Mouse (Mus musculus): Measurements from ENCODE around the gene Fbxl17. TPM values are rescaled to one million over a fixed set of nuclear protein-coding genes. Genes with fewer than 3 reads are reported as not detected.

Gene Fbxl17
- polyA plus RNA-seq, 1 experiment: 4.1 TPM

DNA sequence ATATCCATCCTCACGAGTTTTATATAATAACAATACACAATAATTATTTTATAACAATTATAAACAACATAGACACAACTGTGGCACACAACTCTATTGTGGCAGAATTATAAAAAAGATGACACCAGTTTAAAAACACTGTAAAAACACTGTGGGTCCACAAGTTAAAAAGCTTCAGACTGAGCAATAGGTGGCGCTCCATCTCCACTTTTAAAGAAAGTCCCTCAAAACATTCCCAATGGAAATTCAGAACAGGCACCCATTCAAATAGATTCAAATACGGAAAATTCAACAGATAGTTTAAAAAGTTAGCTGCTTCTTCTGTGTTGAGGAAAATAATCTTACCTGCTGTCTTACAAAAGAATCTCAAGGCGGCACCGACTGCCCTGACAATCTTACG, 65.7 kb downstream of the Fbxl17 start:
- no peak overlapping the region for H3K4me3 ChIP-seq (ENCODE audit: control insufficient read depth, low read depth, low read length)
- no peaks in the 10 kb centered on the region for H3K36me3 ChIP-seq (ENCODE audit: control insufficient read depth, insufficient read depth, low read length)
- no peak overlapping the region for H3K27ac ChIP-seq (ENCODE audit: control insufficient read depth, insufficient read depth, low read depth, low read length)
- no peaks in the 10 kb centered on the region for H3K27me3 ChIP-seq (ENCODE audit: control insufficient read depth, insufficient read depth, low read length)
- no peak for TF ChIP-seq POLR2A (IDR thresholded peaks at IDR 0.05; ENCODE audit: control insufficient read depth, low read depth, low read length)
- no peak for TF ChIP-seq CTCF (IDR thresholded peaks at IDR 0.05; ENCODE audit: control insufficient read depth, insufficient read depth, insufficient replicate concordance, low read depth, low read length)
- H3K4me1 ChIP-seq (ENCODE audit: control insufficient read depth, insufficient read depth, low read length): no peaks in the 10 kb centered on the region; the same call in 1 of the 2 replicates

- Histone ChIP-seq H3K4me3 (ENCODE audit: control insufficient read depth, low read depth, low read length) (no peak overlapping the region), H3K36me3 (ENCODE audit: control insufficient read depth, insufficient read depth, low read length) (no peaks in the 10 kb centered on the region), H3K27ac (ENCODE audit: control insufficient read depth, insufficient read depth, low read depth, low read length) (peak overlapping the region; percentile 6; the same call in 1 of the 2 replicates), H3K4me1 (ENCODE audit: control insufficient read depth, insufficient read depth, low read length) (no peaks in the 10 kb centered on the region; the same call in 1 of the 2 replicates), H3K27me3 (ENCODE audit: control insufficient read depth, insufficient read depth, low read length) (no peaks in the 10 kb centered on the region)
- TF ChIP-seq POLR2A (IDR thresholded peaks at IDR 0.05; ENCODE audit: control insufficient read depth, low read depth, low read length): no peak
- no peak for TF ChIP-seq CTCF (IDR thresholded peaks at IDR 0.05; ENCODE audit: control insufficient read depth, insufficient read depth, insufficient replicate concordance, low read depth, low read length)
Observed at GRCm38 (mm10) chr17:63431650-63432049, 68.2 kb downstream of the Fbxl17 start.

DNA sequence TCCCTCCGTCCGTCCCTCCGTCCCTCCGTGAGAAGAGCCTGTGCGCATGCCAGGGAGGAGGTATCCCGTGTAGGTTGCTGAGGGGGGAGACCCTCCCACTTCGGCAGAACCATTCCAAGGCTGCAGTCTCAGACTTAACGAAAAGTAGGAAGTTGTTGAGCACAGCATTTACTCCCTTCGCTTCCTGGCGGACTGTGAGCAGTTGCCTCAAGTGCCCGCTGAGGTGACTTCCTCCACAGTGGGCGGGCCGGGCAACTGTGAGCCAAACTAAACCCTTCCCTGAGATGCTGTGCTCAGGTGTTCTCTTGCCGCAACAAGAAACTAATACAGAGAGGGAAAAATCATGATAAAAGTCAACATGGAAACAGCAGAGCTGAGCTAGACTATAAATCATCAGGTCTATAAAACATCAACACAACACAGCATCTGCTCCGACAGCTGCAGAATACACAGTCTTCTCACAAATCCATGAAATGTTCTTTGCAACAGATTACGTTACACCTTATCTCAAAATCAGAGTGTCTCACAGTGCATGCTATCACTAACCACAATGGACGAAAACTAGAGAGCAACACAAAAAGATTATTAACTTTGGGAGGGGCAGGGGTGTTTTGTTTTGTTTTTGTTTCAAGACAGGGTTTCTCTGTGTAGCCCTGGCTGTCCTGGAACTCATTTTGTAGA, 69.3 kb downstream of the Fbxl17 start:
- Histone ChIP-seq H3K36me3 (ENCODE audit: control insufficient read depth, insufficient read depth, low read length) (no peaks in the 10 kb centered on the region), H3K4me3 (ENCODE audit: control insufficient read depth, low read depth, low read length) (peak overlapping the region; percentile 19), H3K27ac (ENCODE audit: control insufficient read depth, insufficient read depth, low read depth, low read length) (no peak overlapping the region), H3K4me1 (ENCODE audit: control insufficient read depth, insufficient read depth, low read length) (no peaks in the 10 kb centered on the region; the same call in 1 of the 2 replicates), H3K27me3 (ENCODE audit: control insufficient read depth, insufficient read depth, low read length) (no peaks in the 10 kb centered on the region)
- TF ChIP-seq CTCF (IDR thresholded peaks at IDR 0.05; ENCODE audit: control insufficient read depth, insufficient read depth, insufficient replicate concordance, low read depth, low read length): no peak
- no peak for TF ChIP-seq POLR2A (IDR thresholded peaks at IDR 0.05; ENCODE audit: control insufficient read depth, low read depth, low read length)

GRCm38 (mm10) chr17:63423851-63424250, 76.0 kb downstream of the Fbxl17 start:
- Histone ChIP-seq H3K27ac (ENCODE audit: control insufficient read depth, insufficient read depth, low read depth, low read length) (no peak overlapping the region), H3K36me3 (ENCODE audit: control insufficient read depth, insufficient read depth, low read length) (no peaks in the 10 kb centered on the region), H3K4me3 (ENCODE audit: control insufficient read depth, low read depth, low read length) (no peak overlapping the region), H3K27me3 (ENCODE audit: control insufficient read depth, insufficient read depth, low read length) (no peaks in the 10 kb centered on the region), H3K4me1 (ENCODE audit: control insufficient read depth, insufficient read depth, low read length) (no peaks in the 10 kb centered on the region)
- TF ChIP-seq CTCF (IDR thresholded peaks at IDR 0.05; ENCODE audit: control insufficient read depth, insufficient read depth, insufficient replicate concordance, low read depth, low read length) (no peak), POLR2A (IDR thresholded peaks at IDR 0.05; ENCODE audit: control insufficient read depth, low read depth, low read length) (no peak)

- Histone ChIP-seq H3K27ac (ENCODE audit: control insufficient read depth, insufficient read depth, low read depth, low read length) (no peak overlapping the region), H3K27me3 (ENCODE audit: control insufficient read depth, insufficient read depth, low read length) (no peaks in the 10 kb centered on the region), H3K4me1 (ENCODE audit: control insufficient read depth, insufficient read depth, low read length) (no peaks in the 10 kb centered on the region), H3K4me3 (ENCODE audit: control insufficient read depth, low read depth, low read length) (no peak overlapping the region), H3K36me3 (ENCODE audit: control insufficient read depth, insufficient read depth, low read length) (no peaks in the 10 kb centered on the region)
- TF ChIP-seq POLR2A (IDR thresholded peaks at IDR 0.05; ENCODE audit: control insufficient read depth, low read depth, low read length) (no peak), CTCF (IDR thresholded peaks at IDR 0.05; ENCODE audit: control insufficient read depth, insufficient read depth, insufficient replicate concordance, low read depth, low read length) (no peak)
Observed at GRCm38 (mm10) chr17:63422685-63423084, 77.1 kb downstream of the Fbxl17 start.

- H3K36me3 ChIP-seq (ENCODE audit: control insufficient read depth, insufficient read depth, low read length): no peaks in the 10 kb centered on the region
- H3K4me1 ChIP-seq (ENCODE audit: control insufficient read depth, insufficient read depth, low read length): no peaks in the 10 kb centered on the region
- no peak overlapping the region for H3K27ac ChIP-seq (ENCODE audit: control insufficient read depth, insufficient read depth, low read depth, low read length)
- no peak for TF ChIP-seq CTCF (IDR thresholded peaks at IDR 0.05; ENCODE audit: control insufficient read depth, insufficient read depth, insufficient replicate concordance, low read depth, low read length)
- no peak for TF ChIP-seq POLR2A (IDR thresholded peaks at IDR 0.05; ENCODE audit: control insufficient read depth, low read depth, low read length)
- H3K27me3 ChIP-seq (ENCODE audit: control insufficient read depth, insufficient read depth, low read length): no peaks in the 10 kb centered on the region
- H3K4me3 ChIP-seq (ENCODE audit: control insufficient read depth, low read depth, low read length): no peak overlapping the region
Observed at GRCm38 (mm10) chr17:63421864-63422263, 78.0 kb downstream of the Fbxl17 start.

DNA sequence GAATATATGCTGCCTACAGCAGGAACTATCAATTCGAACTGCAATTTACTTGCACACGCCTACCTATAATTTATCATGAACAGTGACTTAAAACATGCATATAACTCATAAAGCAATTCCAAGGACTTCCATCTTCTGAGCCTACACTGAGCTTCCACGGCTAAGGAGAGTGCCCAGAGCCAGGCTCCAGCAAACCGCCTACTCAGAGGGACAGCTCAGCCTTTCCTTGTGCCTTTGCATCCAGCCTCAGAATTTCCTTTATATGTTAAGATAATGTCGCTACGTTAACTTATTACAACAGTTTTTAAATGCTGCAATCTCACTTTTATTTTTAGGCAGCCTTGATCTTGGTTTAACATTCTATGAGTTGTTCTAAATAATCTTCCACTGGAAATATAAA, 80.3 kb downstream of the Fbxl17 start:
- Histone ChIP-seq H3K27me3 (ENCODE audit: control insufficient read depth, insufficient read depth, low read length) (no peaks in the 10 kb centered on the region), H3K4me3 (ENCODE audit: control insufficient read depth, low read depth, low read length) (no peak overlapping the region), H3K4me1 (ENCODE audit: control insufficient read depth, insufficient read depth, low read length) (no peaks in the 10 kb centered on the region), H3K36me3 (ENCODE audit: control insufficient read depth, insufficient read depth, low read length) (no peaks in the 10 kb centered on the region), H3K27ac (ENCODE audit: control insufficient read depth, insufficient read depth, low read depth, low read length) (no peak overlapping the region)
- TF ChIP-seq CTCF (IDR thresholded peaks at IDR 0.05; ENCODE audit: control insufficient read depth, insufficient read depth, insufficient replicate concordance, low read depth, low read length) (no peak), POLR2A (IDR thresholded peaks at IDR 0.05; ENCODE audit: control insufficient read depth, low read depth, low read length) (no peak)
